Comparison of ENCODE assay signal across 22 mouse cellular contexts in genomic region chr3:96322609-96323008, GRCm38 (mm10). TPM values are rescaled to one million over a fixed set of nuclear protein-coding genes. Genes with fewer than 3 reads are reported as not detected.
DNase-seq lines count a peak whose midpoint lies in the region; ATAC-seq and TF ChIP-seq lines count a peak whose summit lies in the region.
"Had no signal": no experiment of that assay in that cellular context is flagged by ENCODE, and none has a peak within 500 bp of the region (broad histone marks: within the 10 kb centered on the region; RNA-seq: fewer than 3 reads in every experiment).

No protein-coding gene starts in this region.

- H3K9me3 ChIP-seq in heart, embryonic 11.5 days (replicated peaks; ENCODE audit: control insufficient read depth, low read length): no peaks in the 10 kb centered on the region
- H3K9me3 ChIP-seq in MEL (replicated peaks; ENCODE audit: insufficient read depth, low read length): no peaks in the 10 kb centered on the region
- H3K9me3 ChIP-seq in liver, embryonic 14.5 days (ENCODE audit: control insufficient read depth, low read length): no peaks in the 10 kb centered on the region
- H3K9me3 ChIP-seq: embryonic facial prominence, embryonic 15.5 days; hindbrain, embryonic 10.5 days; midbrain, embryonic 10.5 days; neural tube, embryonic 15.5 days had no signal

- H3K27ac ChIP-seq in heart, embryonic 11.5 days (ENCODE audit: low read depth, low read length): no peak overlapping the region
- no peak overlapping the region for H3K27ac ChIP-seq in heart, adult 2 months
- H3K27ac ChIP-seq in MEL (ENCODE audit: control insufficient read depth, low read depth, low read length): no peak overlapping the region
- no peak overlapping the region for H3K27ac ChIP-seq in liver, embryonic 14.5 days
- H3K27ac ChIP-seq: embryonic facial prominence, embryonic 15.5 days; hindbrain, embryonic 10.5 days; macrophage; midbrain, embryonic 10.5 days; neural tube, embryonic 15.5 days had no signal

- H3K36me3 ChIP-seq in heart, embryonic 11.5 days (ENCODE audit: control insufficient read depth, insufficient read depth, low read length): no peaks in the 10 kb centered on the region
- H3K36me3 ChIP-seq in heart, adult 2 months (ENCODE audit: control insufficient read depth, insufficient read depth, low read length): no peaks in the 10 kb centered on the region
- peaks cover 0 to 3% of the 10 kb centered on the region in 2 experiments; a peak in 1 of 4 replicates for H3K36me3 ChIP-seq in MEL (ENCODE audit: control insufficient read depth in 1 of 2, insufficient read depth in 2 of 2, low read length in 2 of 2)
- H3K36me3 ChIP-seq in liver, embryonic 14.5 days (replicated peaks; ENCODE audit: control insufficient read depth, insufficient read depth, low read depth): no peaks in the 10 kb centered on the region
- H3K36me3 ChIP-seq: embryonic facial prominence, embryonic 15.5 days; hindbrain, embryonic 10.5 days; midbrain, embryonic 10.5 days; neural tube, embryonic 15.5 days had no signal

- H3K4me3 ChIP-seq in heart, embryonic 11.5 days (ENCODE audit: low read depth, low read length): peak overlapping the region; percentile 10; the same call in 1 of the 2 replicates
- H3K4me3 ChIP-seq in heart, adult 2 months: no peak overlapping the region
- no peak overlapping the region for H3K4me3 ChIP-seq in MEL (ENCODE audit: control insufficient read depth in 1 of 2, insufficient read depth in 1 of 2, low read depth in 2 of 2, low read length in 2 of 2)
- H3K4me3 ChIP-seq in liver, embryonic 14.5 days (ENCODE audit: insufficient read depth in 1 of 2, low read depth in 2 of 2, low read length in 2 of 2): no peak overlapping the region
- H3K4me3 ChIP-seq: embryonic facial prominence, embryonic 15.5 days; neural tube, embryonic 15.5 days had no signal

- peaks cover 12% of the 10 kb centered on the region for H3K27me3 ChIP-seq in heart, embryonic 11.5 days (ENCODE audit: control insufficient read depth, insufficient read depth, low read length)
- H3K27me3 ChIP-seq in heart, adult 2 months (ENCODE audit: control insufficient read depth, insufficient read depth, low read length): peaks cover 13% of the 10 kb centered on the region
- H3K27me3 ChIP-seq in MEL (ENCODE audit: control insufficient read depth in 1 of 2, insufficient read depth in 2 of 2, low read length in 2 of 2): no peaks in the 10 kb centered on the region
- peaks cover 5% of the 10 kb centered on the region for H3K27me3 ChIP-seq in liver, embryonic 14.5 days (ENCODE audit: control insufficient read depth, insufficient read depth, low read length)

- no peaks in the 10 kb centered on the region for H3K79me2 ChIP-seq in heart, adult 2 months (replicated peaks; ENCODE audit: control insufficient read depth, insufficient read depth, low read length)
- H3K79me2 ChIP-seq in MEL (ENCODE audit: control insufficient read depth, insufficient read depth, low read length, poor library complexity): no peaks in the 10 kb centered on the region; the same call in 1 of the 2 replicates

- TF ChIP-seq POLR2A in heart, adult 2 months (IDR thresholded peaks at IDR 0.05; ENCODE audit: insufficient read depth, low read depth, low read length): no peak
- no peak for TF ChIP-seq POLR2A in MEL (IDR thresholded peaks at IDR 0.05; ENCODE audit: control insufficient read depth in 1 of 2, insufficient read depth in 1 of 2, low read depth in 1 of 2, low read length in 2 of 2, poor library complexity in 1 of 2)

- TF ChIP-seq EP300 in heart, adult 2 months (IDR thresholded peaks at IDR 0.05; ENCODE audit: insufficient read depth, low read depth, low read length): no peak
- no peak for TF ChIP-seq EP300 in MEL (IDR thresholded peaks at IDR 0.05; ENCODE audit: low read depth in 1 of 2, low read length in 2 of 2)
- no peak for TF ChIP-seq EP300 in liver, embryonic 14.5 days (IDR thresholded peaks at IDR 0.05; ENCODE audit: low read depth)

- H3K4me2 ChIP-seq in heart, embryonic 11.5 days: 0 out of 2 replicates have a peak overlapping the region, but pooled peaks have one; percentile 2
- H3K4me2 ChIP-seq in liver, embryonic 14.5 days (ENCODE audit: low read depth): 0 out of 2 replicates have a peak overlapping the region, but pooled peaks have one; percentile 11
- H3K4me2 ChIP-seq: embryonic facial prominence, embryonic 15.5 days; neural tube, embryonic 15.5 days had no signal

- DNase-seq in heart, adult 2 months: no peak
- no peak for DNase-seq in MEL (ENCODE audit: low read depth, low spot score)
- DNase-seq in embryo, embryonic 9.5 days (ENCODE audit: extremely low spot score): peak; percentile 59
- DNase-seq in liver, embryonic 14.5 days (ENCODE audit: low read depth in 3 of 3, low spot score in 3 of 3): no peak
- DNase-seq in lung, postnatal 10 days: no peak
- DNase-seq in layer of hippocampus, postnatal 10 days (ENCODE audit: low spot score in 2 of 2): no peak
- no peak for DNase-seq in adrenal gland, adult 8-10 months
- DNase-seq: B cell, adult 2 months; cerebellum, adult 11 months; cerebellum, postnatal 10 days; gastrocnemius, postnatal 25 days; kidney, postnatal 36 days had no signal

- TF ChIP-seq RAD21 in MEL (IDR thresholded peaks at IDR 0.05; ENCODE audit: low read depth, low read length): no peak

- no peak overlapping the region for H3K9ac ChIP-seq in heart, embryonic 11.5 days (ENCODE audit: low read depth, low read length)
- no peak overlapping the region for H3K9ac ChIP-seq in heart, adult 2 months (ENCODE audit: low read depth, low read length)
- no peak overlapping the region for H3K9ac ChIP-seq in MEL (ENCODE audit: control insufficient read depth, low read depth, low read length, poor library complexity, severe bottlenecking)
- H3K9ac ChIP-seq in liver, embryonic 14.5 days (replicated peaks): no peak overlapping the region
- H3K9ac ChIP-seq: embryonic facial prominence, embryonic 15.5 days; neural tube, embryonic 15.5 days had no signal

- WGBS in heart, embryonic 11.5 days (ENCODE audit: insufficient replicate concordance): 10% methylated on average over 10 of the region's 10 CpGs
- 24% methylated on average over 10 of the region's 10 CpGs for WGBS in heart, adult 2 months
- WGBS in liver, embryonic 14.5 days (ENCODE audit: insufficient replicate concordance): 20% methylated on average over 10 of the region's 10 CpGs

- no peaks in the 10 kb centered on the region for H3K4me1 ChIP-seq in heart, embryonic 11.5 days (ENCODE audit: control insufficient read depth, insufficient read depth, low read length)
- no peaks in the 10 kb centered on the region for H3K4me1 ChIP-seq in heart, adult 2 months (ENCODE audit: control insufficient read depth, insufficient read depth, low read length)
- H3K4me1 ChIP-seq in MEL (ENCODE audit: control insufficient read depth in 1 of 2, insufficient read depth in 2 of 2, low read length in 2 of 2): peaks cover 0 to 3% of the 10 kb centered on the region in 2 experiments; a peak in 1 of 4 replicates
- no peaks in the 10 kb centered on the region; a peak in 1 of 4 replicates for H3K4me1 ChIP-seq in liver, embryonic 14.5 days (replicated peaks; ENCODE audit: control insufficient read depth in 2 of 2, insufficient read depth in 2 of 2, low read length in 1 of 2)

- TF ChIP-seq CTCF in heart, adult 2 months (IDR thresholded peaks at IDR 0.05): no peak
- TF ChIP-seq CTCF in MEL (IDR thresholded peaks at IDR 0.05 in 2 of 3, conservative IDR thresholded peaks at IDR 0.05 in 1 of 3; ENCODE audit: control insufficient read depth in 1 of 3, insufficient read depth in 1 of 3, low read depth in 2 of 3, low read length in 3 of 3, poor library complexity in 1 of 3, severe bottlenecking in 1 of 3): no peak
- no peak for TF ChIP-seq CTCF in liver, embryonic 14.5 days (IDR thresholded peaks at IDR 0.05; ENCODE audit: low read depth)

- intact Hi-C loops in heart, adult 2 months (cut with DNase I): no loop called here

- no peak for ATAC-seq in heart, embryonic 11.5 days (replicated peaks; ENCODE audit: insufficient number of reproducible peaks, low FRiP score, low TSS enrichment)
- ATAC-seq in liver, embryonic 14.5 days (ENCODE audit: insufficient read depth): no peak
- ATAC-seq: intestine, postnatal 0 days had no signal

RNA-seq across cellular contexts. Expression of gene Fcgr1, which starts 28.8 kb away (rescaled TPM):
- 0.89 and 1.3 TPM in 2 replicates for polyA plus RNA-seq in heart, embryonic 11.5 days (2014; fragmentation: Nextera tagmentation; extraction: Ambion mirVana)
- 1 to 10 TPM; 1.2 to 1.3 TPM for total RNA-seq in heart, adult 2 months (2021)
- polyA plus RNA-seq in heart, adult 2 months (2012; rRNA removed): 1.1 and 2.4 TPM in 2 replicates
- total RNA-seq in MEL (2012; rRNA removed): 3.4 and 4.7 TPM in 2 replicates
- polyA plus RNA-seq in MEL (2012; ENCODE audit: insufficient read depth in 1 of 2, insufficient read length in 2 of 2, low read depth in 1 of 2, low replicate concordance in 2 of 2, missing spikeins in 1 of 2): 1 to 10 TPM in 1 of 2 experiments, not detected in 1; 2.8 TPM
- polyA plus RNA-seq in liver, embryonic 14.5 days (2012; rRNA removed): 2.8 and 3.3 TPM in 2 replicates
- polyA plus RNA-seq in liver, embryonic 14.5 days (2014; fragmentation: Nextera tagmentation; extraction: Ambion mirVana): 4.8 and 5.6 TPM in 2 replicates
- 1 to 10 TPM; 1.9 TPM for total RNA-seq in layer of hippocampus, postnatal 10 days (2021)
- total RNA-seq in adrenal gland, adult 8-10 months (2022): 1 to 10 TPM; 2.2 to 4.3 (median 3.3) TPM
- total RNA-seq: CH12.LX had no signal

RNA-seq across cellular contexts. Expression of gene Hist2h2bb, which starts 53.1 kb away (rescaled TPM):
- 6.6 and 7.1 TPM in 2 replicates for polyA plus RNA-seq in heart, embryonic 11.5 days (2014; fragmentation: Nextera tagmentation; extraction: Ambion mirVana)
- total RNA-seq in heart, adult 2 months (2021): 10 to 100 TPM; 34.1 to 34.7 TPM
- polyA plus RNA-seq in heart, adult 2 months (2012; rRNA removed): 1.2 TPM in 1 of 2 replicates, not detected in the other
- total RNA-seq in MEL (2012; rRNA removed): 6,680 and 8,754 TPM in 2 replicates
- polyA plus RNA-seq in MEL (2012; ENCODE audit: insufficient read depth in 1 of 2, insufficient read length in 2 of 2, low read depth in 1 of 2, low replicate concordance in 2 of 2, missing spikeins in 1 of 2): 10 to 100 TPM in 1 of 2 experiments, not detected in 1; 11.2 TPM
- 9.5 and 16.9 TPM in 2 replicates for polyA plus RNA-seq in liver, embryonic 14.5 days (2012; rRNA removed)
- polyA plus RNA-seq in liver, embryonic 14.5 days (2014; fragmentation: Nextera tagmentation; extraction: Ambion mirVana): 23.3 and 24.5 TPM in 2 replicates
- 100 to 1,000 TPM; 211 to 217 TPM for total RNA-seq in layer of hippocampus, postnatal 10 days (2021)
- 100 to 1,000 TPM in 1 of 4 experiments, 10 to 100 TPM in 3; 70.8 to 139 (median 88.2) TPM for total RNA-seq in adrenal gland, adult 8-10 months (2022)
- polyA plus RNA-seq: liver, adult 2 months; macrophage; urinary bladder, adult 2 months had no signal

RNA-seq across cellular contexts. Expression of gene Hist2h3b, which starts 54.2 kb away (rescaled TPM):
- polyA plus RNA-seq in heart, embryonic 11.5 days (2014; fragmentation: Nextera tagmentation; extraction: Ambion mirVana): 24.3 and 29.5 TPM in 2 replicates
- 10 to 100 TPM; 11.5 to 18.3 TPM for total RNA-seq in heart, adult 2 months (2021)
- 0.94 and 5.2 TPM in 2 replicates for polyA plus RNA-seq in heart, adult 2 months (2012; rRNA removed)
- total RNA-seq in MEL (2012; rRNA removed): 3,962 and 5,017 TPM in 2 replicates
- 10 to 100 TPM in 1 of 2 experiments, not detected in 1; 71.7 TPM for polyA plus RNA-seq in MEL (2012; ENCODE audit: insufficient read depth in 1 of 2, insufficient read length in 2 of 2, low read depth in 1 of 2, low replicate concordance in 2 of 2, missing spikeins in 1 of 2)
- 68.0 and 127 TPM in 2 replicates for polyA plus RNA-seq in liver, embryonic 14.5 days (2012; rRNA removed)
- polyA plus RNA-seq in liver, embryonic 14.5 days (2014; fragmentation: Nextera tagmentation; extraction: Ambion mirVana): 91.2 and 100 TPM in 2 replicates
- total RNA-seq in layer of hippocampus, postnatal 10 days (2021): 100 to 1,000 TPM; 161 to 165 TPM
- 100 to 1,000 TPM in 1 of 4 experiments, 10 to 100 TPM in 3; 50.3 to 108 (median 73.7) TPM for total RNA-seq in adrenal gland, adult 8-10 months (2022)
- polyA plus RNA-seq: macrophage had no signal

RNA-seq across cellular contexts. Expression of gene Hist2h4, which starts 59.5 kb away (rescaled TPM):
- polyA plus RNA-seq in heart, embryonic 11.5 days (2014; fragmentation: Nextera tagmentation; extraction: Ambion mirVana): 1.3 and 2.7 TPM in 2 replicates
- 10 to 100 TPM; 11.6 to 14.0 TPM for total RNA-seq in heart, adult 2 months (2021)
- polyA plus RNA-seq in heart, adult 2 months (2012; rRNA removed): 1.1 and 1.4 TPM in 2 replicates
- 195 and 290 TPM in 2 replicates for total RNA-seq in MEL (2012; rRNA removed)
- polyA plus RNA-seq in MEL (2012; ENCODE audit: insufficient read depth in 1 of 2, insufficient read length in 2 of 2, low read depth in 1 of 2, low replicate concordance in 2 of 2, missing spikeins in 1 of 2): 1 to 10 TPM in 1 of 2 experiments, not detected in 1; 1.5 TPM
- 12.2 and 16.3 TPM in 2 replicates for polyA plus RNA-seq in liver, embryonic 14.5 days (2012; rRNA removed)
- 15.1 TPM in 2 replicates for polyA plus RNA-seq in liver, embryonic 14.5 days (2014; fragmentation: Nextera tagmentation; extraction: Ambion mirVana)
- 10 to 100 TPM; 32.6 to 33.2 TPM for total RNA-seq in layer of hippocampus, postnatal 10 days (2021)
- 10 to 100 TPM; 27.4 to 37.9 (median 32.5) TPM for total RNA-seq in adrenal gland, adult 8-10 months (2022)

Comparison
In these comparisons a context has a peak if more than half of its experiments do, and no peak if none do; other contexts are left out.
1. RNA of gene Hist2h2bb, which starts 53.1 kb away (total RNA-seq): 6,680 to 8,754 TPM in MEL; 211 to 217 TPM in layer of hippocampus, postnatal 10 days, 70.8 to 139 TPM in adrenal gland, adult 8-10 months and 34.1 to 34.7 TPM in heart, adult 2 months; every median in the first group is over 10 times any median in the second.
2. RNA of gene Hist2h3b, which starts 54.2 kb away (total RNA-seq): 3,962 to 5,017 TPM in MEL; 161 to 165 TPM in layer of hippocampus, postnatal 10 days, 50.3 to 108 TPM in adrenal gland, adult 8-10 months and 11.5 to 18.3 TPM in heart, adult 2 months; every median in the first group is over 10 times any median in the second.